Mouse (Mus musculus): ENCODE results near the gene Arhgef17.

The Arhgef17 gene

GRCm38 (mm10) chr7:100931926-100932480, at the start of gene Arhgef17:
Gene Arhgef17, minus strand, starts transcription at chr7:100932107.
- peak; percentile 28 for DNase-seq

DNA sequence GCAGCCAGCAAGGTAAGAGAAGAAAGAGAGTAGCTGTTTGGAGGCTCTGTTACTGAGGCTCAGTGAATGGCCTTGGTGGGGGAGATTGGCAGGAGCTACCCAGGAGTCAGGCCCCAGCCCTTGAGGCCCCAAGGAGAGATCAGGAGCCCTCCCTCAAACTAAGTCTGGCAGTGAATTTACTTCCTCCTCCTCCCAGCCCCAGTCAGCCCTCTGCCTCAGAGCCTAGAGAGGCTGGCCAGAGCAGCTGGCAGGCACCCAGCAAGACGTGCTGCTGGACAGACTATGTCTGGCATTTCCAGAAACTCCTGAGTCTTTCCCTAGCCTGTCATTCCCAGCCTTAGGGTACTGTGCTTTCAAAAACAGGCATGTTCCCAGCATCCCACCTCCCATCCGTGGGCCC, 47.3 kb upstream of the Arhgef17 start:
- no peak for DNase-seq

GRCm38 (mm10) chr7:100978171-100978570, 46.3 kb upstream of the Arhgef17 start:
- DNase-seq = no peak

DNA sequence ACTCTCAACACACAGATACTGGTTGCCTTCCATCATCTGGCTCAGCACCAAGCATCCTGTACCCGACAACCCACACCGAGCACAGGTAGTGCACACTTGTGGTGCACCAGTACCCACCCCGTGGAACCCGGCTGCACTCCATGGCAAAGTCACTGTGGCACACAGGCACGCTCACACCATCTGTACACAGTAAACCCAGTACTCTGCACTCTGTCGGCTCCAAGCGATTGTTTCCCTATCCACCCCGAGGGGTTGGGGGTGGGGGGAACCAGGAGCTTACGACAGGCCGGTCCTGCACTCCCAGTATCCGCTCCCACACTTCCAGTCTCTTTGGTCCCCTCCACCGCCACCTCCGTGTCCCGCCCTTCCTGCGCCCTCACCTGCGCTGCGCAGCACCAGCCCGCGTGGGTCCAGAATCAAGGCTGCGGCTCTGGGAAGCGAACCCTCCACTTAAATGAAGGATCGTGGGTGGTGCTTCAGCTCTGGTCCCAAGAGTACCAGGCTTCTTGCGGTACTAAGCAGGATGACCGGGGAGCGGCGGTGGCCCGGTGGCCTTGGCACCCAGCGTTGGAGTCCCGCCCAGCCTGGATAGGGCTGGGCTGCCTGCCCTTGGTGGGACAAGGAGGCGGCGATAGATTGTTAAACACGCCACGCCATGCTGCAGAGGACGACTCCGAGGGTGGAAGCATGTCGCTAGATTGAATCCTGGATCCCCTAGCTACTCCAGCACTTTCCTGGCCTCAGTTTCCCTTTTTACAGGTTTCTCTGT, 42.4 kb upstream of the Arhgef17 start, which contains the start of gene P2ry6:
P2ry6 (minus strand) TSS at position 515 of the 769 bp plus-strand sequence.
- DNase-seq = no peak

DNA sequence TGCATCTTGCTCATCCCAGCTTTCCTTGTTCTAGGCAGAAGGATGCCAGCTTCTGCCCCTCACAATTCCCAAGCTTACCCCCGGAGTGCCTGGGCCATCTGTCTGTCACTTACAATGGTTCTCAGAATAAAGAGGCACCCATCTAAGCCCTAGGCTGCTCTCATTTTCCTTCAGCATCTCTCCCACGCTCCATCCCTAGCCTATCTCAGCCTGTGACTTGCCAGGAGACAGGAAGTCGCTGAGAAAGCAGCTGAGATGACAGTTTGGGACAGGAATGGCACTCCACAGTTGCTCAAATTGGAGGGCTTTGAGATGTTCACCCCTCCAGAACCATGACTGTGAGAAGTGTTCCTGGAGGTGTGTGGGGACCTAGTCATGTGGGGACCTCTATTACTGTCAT, 41.0 kb upstream of the Arhgef17 start:
- no peak for DNase-seq

- DNase-seq = no peak
Observed at GRCm38 (mm10) chr7:100968874-100969659, 37.2 kb upstream of the Arhgef17 start.

DNA sequence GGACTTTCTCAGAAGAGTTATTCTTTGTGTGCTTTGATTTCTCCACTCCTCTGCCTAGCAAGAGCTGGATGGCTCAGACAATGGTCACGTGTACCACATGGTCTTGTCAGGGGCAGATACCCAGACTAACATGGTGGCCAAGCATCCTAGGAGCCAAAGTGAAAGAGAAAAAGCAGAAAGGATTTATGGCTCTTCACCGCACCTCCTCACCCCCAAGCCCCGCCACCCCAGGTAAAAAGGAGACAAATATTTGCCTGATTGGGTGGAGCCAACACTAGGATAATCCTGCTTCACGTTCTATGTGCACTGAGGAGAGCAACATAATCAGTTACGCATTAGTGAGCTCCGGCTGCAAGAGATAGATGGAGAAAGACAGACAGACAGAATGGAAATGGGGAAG, 36.5 kb upstream of the Arhgef17 start:
- DNase-seq = no peak

DNA sequence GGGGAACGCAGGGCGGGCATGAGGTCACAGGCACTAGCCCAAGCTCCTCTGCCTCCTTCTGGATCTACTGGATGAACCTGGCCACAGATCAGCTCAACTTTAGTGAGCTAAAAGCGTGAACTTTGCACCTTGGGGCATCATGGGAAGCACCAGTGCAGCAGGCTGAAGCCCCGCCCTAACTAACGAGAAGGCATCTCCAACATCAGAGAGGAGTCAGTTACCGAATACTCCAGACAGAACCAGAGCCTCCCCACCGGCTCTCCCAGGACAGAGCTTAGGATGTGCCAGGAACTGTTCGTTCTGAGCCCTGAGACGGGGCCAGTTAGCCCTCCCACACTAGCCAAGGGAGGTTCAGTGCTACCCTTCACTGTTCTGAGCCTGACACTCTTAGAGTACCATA, 35.9 kb upstream of the Arhgef17 start:
- no peak for DNase-seq

DNA sequence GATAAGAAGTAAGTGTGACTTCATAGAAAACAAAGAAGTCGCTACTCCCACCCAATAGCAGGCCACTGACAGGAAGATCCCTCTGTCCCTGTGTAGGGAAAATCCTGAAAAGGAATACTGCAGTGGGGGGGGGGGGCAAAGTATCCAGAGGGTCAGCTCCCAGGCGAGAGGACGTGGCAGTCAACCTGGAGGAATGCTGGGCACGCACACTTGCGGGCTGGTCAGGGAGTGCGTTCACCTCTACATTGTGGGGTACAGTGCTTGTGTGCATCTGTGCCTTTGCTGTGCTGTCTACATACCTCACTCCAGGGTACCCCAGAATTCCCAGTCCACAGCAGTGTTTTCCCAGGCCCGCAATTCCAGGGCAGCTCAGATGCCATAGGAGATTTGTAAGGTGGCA, 34.1 kb upstream of the Arhgef17 start:
- DNase-seq = no peak

GRCm38 (mm10) chr7:100965079-100965478, 33.2 kb upstream of the Arhgef17 start:
- DNase-seq = peak; percentile 16

- no peak for DNase-seq
Observed at GRCm38 (mm10) chr7:100964242-100964641, 32.3 kb upstream of the Arhgef17 start.

DNA sequence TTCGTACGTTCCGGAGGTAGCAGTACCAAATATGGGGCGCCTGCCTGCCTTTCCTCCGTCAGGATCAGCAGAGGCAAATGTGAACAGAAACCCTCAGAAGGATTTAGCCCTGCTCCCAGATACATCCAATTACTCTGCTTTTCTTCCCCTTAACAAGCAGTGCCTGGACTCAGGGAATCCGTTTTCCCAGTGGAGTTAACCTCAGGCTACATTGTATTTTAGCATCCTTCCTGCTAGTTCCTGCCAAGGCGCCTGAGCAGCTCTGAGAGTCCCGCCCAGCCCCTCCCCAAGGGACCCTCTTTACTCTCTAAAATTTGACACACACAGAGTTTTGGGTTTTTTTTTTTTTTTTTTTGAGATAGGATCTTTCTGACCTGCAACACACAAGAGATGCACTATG, 31.5 kb upstream of the Arhgef17 start:
- no peak for DNase-seq

DNA sequence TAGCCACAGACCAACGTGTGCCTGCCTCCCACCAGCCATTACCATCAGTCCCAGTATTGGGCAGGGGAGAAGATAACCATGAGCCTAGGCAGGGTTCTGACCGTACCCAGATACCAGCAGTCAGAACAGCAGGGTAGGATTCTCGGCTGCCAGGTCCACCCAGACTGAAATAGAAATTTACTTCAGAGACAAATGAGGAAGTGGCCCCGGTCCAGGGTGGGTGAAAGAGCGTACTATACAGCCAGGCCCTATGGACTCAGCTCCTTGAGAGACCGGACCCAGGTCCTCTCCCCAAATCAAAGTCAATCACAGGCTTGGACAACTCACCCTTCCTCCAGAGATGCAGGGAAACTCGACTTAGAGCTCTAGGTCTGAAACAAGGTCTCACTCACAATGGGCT, 29.2 kb upstream of the Arhgef17 start:
- no peak for DNase-seq

GRCm38 (mm10) chr7:100960462-100960861, 28.6 kb upstream of the Arhgef17 start:
- no peak for DNase-seq

GRCm38 (mm10) chr7:100958426-100958825, 26.5 kb upstream of the Arhgef17 start:
- peak; percentile 34 for DNase-seq

DNA sequence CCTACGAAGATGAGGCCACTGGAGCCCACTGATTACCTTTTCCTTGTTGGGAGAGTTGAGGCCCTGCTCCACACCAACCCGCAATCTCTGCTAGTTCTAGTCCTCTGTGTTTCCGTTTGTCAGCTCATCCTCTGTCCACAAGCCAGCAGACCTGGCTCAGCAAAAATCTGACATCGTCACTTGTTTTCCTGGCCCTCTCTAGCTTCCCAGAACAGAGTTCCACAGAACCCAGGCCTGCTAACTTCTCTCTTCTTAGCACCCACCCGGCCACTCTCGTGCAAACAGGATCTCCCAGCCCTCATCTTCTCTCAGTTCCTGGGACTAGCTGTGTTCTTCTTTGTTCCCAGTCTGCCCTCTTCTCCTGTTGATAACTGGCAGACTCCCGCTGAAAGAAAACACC, 20.8 kb upstream of the Arhgef17 start:
- DNase-seq = no peak

- no peak for DNase-seq
Observed at GRCm38 (mm10) chr7:100951903-100952302, 20.0 kb upstream of the Arhgef17 start.

GRCm38 (mm10) chr7:100950481-100951010, 18.6 kb upstream of the Arhgef17 start:
- peak; percentile 20 for DNase-seq

DNA sequence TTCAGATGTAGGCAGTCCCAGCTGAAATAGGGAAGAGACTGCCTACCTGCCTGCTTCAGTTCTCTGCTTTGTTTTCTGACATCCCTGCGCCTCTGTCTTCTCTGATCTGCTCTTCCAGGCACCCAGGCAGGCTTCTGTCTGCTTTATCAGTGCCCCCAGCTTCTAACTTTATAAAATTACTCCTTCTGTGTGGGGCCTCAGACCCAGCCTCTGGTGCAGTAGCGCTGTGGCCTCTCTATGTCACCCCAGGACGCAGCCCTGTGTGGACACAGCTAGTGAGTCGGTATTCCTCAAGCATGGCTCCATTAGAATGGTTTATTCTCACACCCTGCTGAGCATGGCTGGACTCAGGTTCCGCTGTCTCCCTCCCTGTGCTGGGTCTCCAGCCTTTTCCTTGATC, 18.1 kb upstream of the Arhgef17 start:
- DNase-seq = no peak

DNA sequence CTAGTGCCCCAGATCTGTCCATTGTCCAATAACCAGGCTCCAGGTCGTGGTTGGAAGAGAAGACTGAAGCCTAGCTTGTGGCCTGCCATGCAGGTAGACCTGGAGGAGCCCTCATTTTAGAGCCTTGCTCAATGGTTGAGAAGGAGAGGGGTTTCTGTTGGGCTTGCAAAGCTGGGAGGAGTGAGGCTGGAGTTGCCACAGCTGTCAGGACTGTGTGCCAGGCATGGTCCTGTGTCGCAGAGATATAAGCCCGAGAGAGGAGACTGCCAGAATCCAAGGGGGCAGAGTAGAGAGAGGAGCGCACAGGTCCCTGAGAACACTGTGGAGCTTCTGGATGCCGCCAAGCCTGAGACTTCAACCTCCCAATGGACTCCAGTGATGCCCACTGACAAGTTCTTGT, 12.8 kb upstream of the Arhgef17 start:
- no peak for DNase-seq

DNA sequence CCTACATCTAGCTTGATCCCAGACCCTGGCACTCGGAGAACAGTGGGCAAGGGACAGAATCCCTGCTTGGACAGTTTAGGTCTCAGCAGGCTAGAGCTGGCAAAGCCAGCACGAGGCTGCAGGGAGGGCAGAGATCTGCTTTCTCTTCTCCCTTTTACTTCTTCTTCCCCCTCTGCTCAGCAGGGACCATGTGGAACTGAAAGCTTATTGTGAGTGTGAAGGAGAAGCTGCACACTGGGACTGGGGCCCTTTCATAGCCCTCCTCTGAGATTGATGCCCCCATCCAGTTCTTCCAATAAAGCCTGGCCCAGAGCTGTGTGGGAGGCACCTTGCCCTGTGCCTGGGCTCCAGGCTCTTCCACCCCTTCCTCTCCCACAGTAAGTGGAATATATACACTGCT, 12.4 kb upstream of the Arhgef17 start:
- no peak for DNase-seq

DNA sequence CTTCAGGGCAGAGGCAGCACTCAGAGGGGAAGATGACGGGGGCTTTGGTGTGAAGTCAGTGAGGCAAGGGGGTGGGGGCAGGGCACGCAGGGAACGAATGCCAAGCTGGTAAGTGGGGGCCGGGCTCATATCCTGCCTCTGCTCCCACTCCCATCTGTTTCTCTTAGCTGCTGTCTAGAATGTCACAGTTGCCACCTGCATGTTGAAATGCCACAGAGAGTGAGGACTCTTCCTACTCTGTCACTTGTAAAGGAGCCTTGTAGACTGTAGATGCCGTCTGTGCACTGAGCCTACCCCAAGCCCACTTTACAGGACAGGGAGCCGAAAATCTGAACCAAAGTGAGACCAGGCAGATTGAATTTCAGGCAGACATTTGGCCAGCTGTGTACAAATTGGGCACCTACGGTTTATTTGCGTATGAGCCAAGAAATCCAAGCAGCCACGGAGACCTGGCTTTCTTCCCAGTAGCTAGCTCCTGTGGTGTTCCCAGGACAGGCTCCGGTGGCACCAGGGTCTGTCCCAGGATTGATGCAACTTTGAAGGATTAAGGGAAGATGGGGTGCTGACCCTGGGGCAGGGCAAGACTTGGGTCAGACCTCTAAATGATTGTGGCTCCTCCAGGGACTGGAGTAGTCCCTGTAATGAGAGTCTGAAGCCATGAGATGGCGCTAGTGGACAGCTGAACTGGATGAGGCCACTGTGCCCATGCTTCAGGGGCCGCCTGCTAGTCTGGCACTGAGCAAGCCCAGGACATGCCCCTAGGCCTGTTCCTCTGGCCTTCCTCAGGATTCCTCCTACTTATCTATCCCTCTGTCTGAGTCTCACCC, 11.1 kb upstream of the Arhgef17 start:
- DNase-seq = peak; percentile 24

DNA sequence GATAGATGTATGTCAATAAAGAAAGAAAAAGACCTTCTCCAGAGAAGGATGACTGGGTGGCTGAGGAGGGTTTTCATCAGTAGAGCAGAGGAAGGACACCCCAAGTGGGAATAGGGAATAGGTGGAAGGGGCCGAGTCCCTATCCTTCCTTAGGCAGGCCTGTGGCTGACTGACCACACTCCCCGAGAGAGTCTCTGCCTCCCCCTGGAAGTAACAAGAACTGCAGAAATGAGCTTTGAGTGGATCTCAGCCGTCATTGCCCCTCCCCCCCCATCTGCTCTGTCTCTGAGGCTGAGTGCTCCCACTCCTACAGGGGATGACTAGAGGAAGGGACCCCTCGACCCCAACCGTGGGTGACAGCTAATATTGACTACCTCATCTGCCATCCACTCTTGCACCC, 9.3 kb upstream of the Arhgef17 start:
- no peak for DNase-seq

Data from thymus, postnatal 14 days (tissue).